Mouse (Mus musculus) lung, embryonic 14.5 days (tissue): Measurements from ENCODE around the gene Celf5. TPM values are rescaled to one million over a fixed set of nuclear protein-coding genes. Genes with fewer than 3 reads are reported as not detected.

Source experiments
- ATAC-seq: fragments of 200-750 bp; cut with Nextera tagmentation; 2 replicates; pipeline ENCODE4 v1.8.0; 2017; ENCODE audit warnings: mild to moderate bottlenecking, moderate TSS enrichment, moderate library complexity; ENCODE audit not compliant: insufficient read depth
- DNase-seq: peaks from one replicate; pipeline ENCODE4 v3.0.0-alpha.2; 2015
- H3K27ac ChIP-seq: fragments of 300-500 bp; sonication (generic); 2 replicates; pipeline ENCODE4 v1.5.1; 2014; ENCODE audit warnings: low read depth, mild to moderate bottlenecking, moderate library complexity
- H3K27me3 ChIP-seq: fragments of 300-500 bp; sonication (generic); 2 replicates; pipeline ENCODE4 v1.6.1; 2014; ENCODE audit warnings: low read length, control low read depth; ENCODE audit not compliant: insufficient read depth
- H3K36me3 ChIP-seq: fragments of 300-500 bp; sonication (generic); 2 replicates; pipeline ENCODE4 v1.6.1; 2014; ENCODE audit warnings: control low read depth; ENCODE audit not compliant: insufficient read depth
- H3K4me1 ChIP-seq: fragments of 300-500 bp; sonication (generic); 2 replicates; pipeline ENCODE4 v1.6.1; 2014; ENCODE audit warnings: antibody characterized with exemption, control low read depth; ENCODE audit not compliant: insufficient read depth
- H3K4me2 ChIP-seq: fragments of 300-500 bp; sonication (generic); 2 replicates; pipeline ENCODE4 v1.6.1; 2014; ENCODE audit warnings: mild to moderate bottlenecking
- H3K4me3 ChIP-seq: fragments of 300-500 bp; sonication (generic); 2 replicates; pipeline ENCODE4 v1.5.1; 2014; ENCODE audit warnings: low read depth, low read length
- H3K9ac ChIP-seq: fragments of 300-500 bp; sonication (generic); 2 replicates; pipeline ENCODE4 v1.6.1; 2014
- H3K9me3 ChIP-seq: fragments of 300-500 bp; sonication (generic); 2 replicates; pipeline ENCODE4 v1.6.1; 2016; ENCODE audit warnings: low read depth, low read length, control low read depth
- CTCF ChIP-seq: IDR thresholded peaks from 2 replicates; pipeline ENCODE4 v1.5.1; 2016; ENCODE audit warnings: antibody characterized with exemption, low read depth
- WGBS: fragments of 180-500 bp; shearing (Covaris S2); extraction: QIAGEN DNeasy Blood & Tissue Kit; methylation state at CpG from one replicate; pipeline ENCODE4 v1.1.7; 2014; 5-methylcytosine and 5-hydroxymethylcytosine counted together
- polyA plus RNA-seq: library from polyadenylated mRNA; unstranded; fragments of >200 nt; fragmentation: Nextera tagmentation; extraction: Ambion mirVana; gene quantifications from 2 replicates; pipeline ENCODE4 v1.2.1, GENCODE M21; 2014

Gene Celf5
- polyA plus RNA-seq, 1 experiment from 2014 or later: 0.09 TPM

DNA sequence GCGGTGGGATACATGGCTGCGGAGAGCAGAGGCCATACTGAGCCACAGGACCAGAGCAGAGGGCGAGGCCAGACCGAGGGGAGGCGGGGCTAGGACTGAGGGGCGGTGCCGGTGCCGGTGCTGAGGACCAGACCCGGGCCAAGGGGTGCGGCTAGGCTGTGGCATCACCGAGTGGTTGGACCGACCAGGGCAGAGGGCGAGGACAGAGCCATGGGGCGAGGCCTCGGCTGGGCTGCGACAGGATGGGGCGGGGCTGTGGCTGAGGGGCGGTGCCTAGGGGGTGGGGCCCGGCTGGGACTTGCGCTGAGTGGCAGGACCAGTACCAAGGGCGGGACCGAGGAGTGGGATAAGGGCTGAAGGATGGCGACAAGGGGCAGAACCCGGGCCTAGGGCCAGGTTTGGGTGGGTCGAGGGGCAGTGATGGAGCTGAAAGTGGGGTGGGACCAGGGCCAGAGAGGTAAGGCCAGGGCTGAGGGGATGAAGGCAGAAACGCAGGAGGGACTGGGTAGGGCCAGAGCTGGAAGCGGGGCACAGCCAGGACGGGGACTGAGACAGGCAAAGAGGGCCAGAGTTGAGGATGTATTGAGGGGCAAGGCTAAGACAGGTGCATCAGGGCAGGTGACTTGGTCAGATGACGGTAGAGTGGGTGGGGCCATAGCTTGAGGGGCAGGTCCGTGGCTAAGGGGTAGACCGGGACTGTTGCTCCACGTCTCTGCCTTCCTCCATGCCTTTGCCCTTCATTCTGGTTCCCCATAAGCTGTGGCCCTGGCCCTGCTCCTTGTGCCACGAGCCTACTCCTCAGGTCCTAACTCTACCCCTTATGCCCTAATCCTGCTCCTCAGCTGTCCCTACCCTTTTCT lies 17.9 kb downstream of the Celf5 start:
- Histone ChIP-seq H3K9ac (no peak overlapping the region), H3K9me3 (no peaks in the 10 kb centered on the region), H3K4me3 (peak overlapping the region; percentile 29), H3K4me1 (peaks cover 3% of the 10 kb centered on the region; the same call in 1 of the 2 replicates), H3K36me3 (no peaks in the 10 kb centered on the region), H3K4me2 (peak overlapping the region; percentile 57), H3K27me3 (peaks cover 70% of the 10 kb centered on the region), H3K27ac (no peak overlapping the region)
- TF ChIP-seq CTCF: no peak
- DNase-seq: peak; percentile 52
- ATAC-seq: peak; percentile 77
- 4% methylated on average over 33 of the region's 33 CpGs for WGBS

- Histone ChIP-seq H3K9me3 (no peaks in the 10 kb centered on the region), H3K27ac (no peak overlapping the region), H3K36me3 (no peaks in the 10 kb centered on the region), H3K4me3 (no peak overlapping the region), H3K4me2 (no peak overlapping the region; the same call in 1 of the 2 replicates), H3K4me1 (peaks cover 3% of the 10 kb centered on the region; the same call in 1 of the 2 replicates), H3K27me3 (peaks cover 79% of the 10 kb centered on the region), H3K9ac (no peak overlapping the region)
- no peak for TF ChIP-seq CTCF
- ATAC-seq (no peak), DNase-seq (no peak)
- 61% methylated on average over 4 of the region's 4 CpGs for WGBS
Measured at GRCm38 (mm10) chr10:81463531-81463930, 19.0 kb downstream of the Celf5 start.

- ATAC-seq (no peak), DNase-seq (no peak)
- 72% methylated on average over 7 of the region's 7 CpGs for WGBS
- no peaks in the 10 kb centered on the region for H3K9me3 ChIP-seq
- peaks cover 82% of the 10 kb centered on the region for H3K27me3 ChIP-seq
- peaks cover 3% of the 10 kb centered on the region; the same call in 1 of the 2 replicates for H3K4me1 ChIP-seq
- no peaks in the 10 kb centered on the region for H3K36me3 ChIP-seq
- H3K9ac ChIP-seq: no peak overlapping the region
- no peak overlapping the region for H3K4me3 ChIP-seq
- H3K4me2 ChIP-seq: no peak overlapping the region
- H3K27ac ChIP-seq: no peak overlapping the region
- no peak for TF ChIP-seq CTCF
Measured at GRCm38 (mm10) chr10:81462917-81463316, 19.6 kb downstream of the Celf5 start.

GRCm38 (mm10) chr10:81462415-81462804 lies 20.1 kb downstream of the Celf5 start:
- H3K27ac ChIP-seq: no peak overlapping the region
- H3K36me3 ChIP-seq: no peaks in the 10 kb centered on the region
- TF ChIP-seq CTCF: no peak
- H3K9ac ChIP-seq: no peak overlapping the region
- peaks cover 87% of the 10 kb centered on the region for H3K27me3 ChIP-seq
- H3K4me3 ChIP-seq: no peak overlapping the region
- peaks cover 3% of the 10 kb centered on the region; the same call in 1 of the 2 replicates for H3K4me1 ChIP-seq
- 37% methylated on average over 7 of the region's 7 CpGs for WGBS
- DNase-seq (no peak), ATAC-seq (no peak)
- H3K9me3 ChIP-seq: no peaks in the 10 kb centered on the region
- H3K4me2 ChIP-seq: no peak overlapping the region

DNA sequence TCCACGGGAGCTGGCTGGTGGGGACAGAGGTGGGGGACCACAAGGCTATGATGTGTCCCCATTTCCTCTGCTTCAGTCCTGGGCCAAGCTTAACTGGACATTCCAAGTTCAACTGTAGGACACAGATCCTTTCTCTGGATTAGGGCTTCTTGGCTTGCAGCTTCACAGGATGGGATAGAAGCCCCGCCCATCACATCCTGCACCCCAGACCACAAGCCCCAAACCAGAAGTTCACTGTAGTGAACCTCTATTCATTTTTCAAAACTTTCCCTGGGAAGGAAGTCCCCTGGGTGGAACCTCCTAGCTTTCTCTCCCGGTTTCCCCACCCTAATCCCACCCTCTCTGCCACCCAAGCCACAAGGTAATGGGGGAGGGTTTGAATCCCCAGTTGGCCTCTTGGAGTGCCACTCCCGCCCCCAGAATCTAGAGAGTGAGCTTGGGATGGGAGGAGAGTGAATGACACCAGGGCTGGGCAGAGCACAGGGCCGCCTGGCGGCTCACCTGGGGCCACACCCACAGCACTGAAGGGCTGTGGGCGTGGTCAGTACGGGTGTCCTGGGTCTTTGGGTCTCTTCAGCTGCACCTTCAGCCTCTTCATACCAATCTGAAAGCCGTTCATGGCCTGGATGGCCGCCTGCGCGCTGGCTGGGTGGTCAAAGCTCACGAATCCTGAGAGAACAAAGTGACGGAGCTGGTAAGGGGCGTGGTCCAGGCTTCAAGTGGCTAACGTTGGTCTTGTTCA lies 20.7 kb downstream of the Celf5 start:
- no peak for DNase-seq
- WGBS: 3% methylated on average over 16 of the region's 16 CpGs

DNA sequence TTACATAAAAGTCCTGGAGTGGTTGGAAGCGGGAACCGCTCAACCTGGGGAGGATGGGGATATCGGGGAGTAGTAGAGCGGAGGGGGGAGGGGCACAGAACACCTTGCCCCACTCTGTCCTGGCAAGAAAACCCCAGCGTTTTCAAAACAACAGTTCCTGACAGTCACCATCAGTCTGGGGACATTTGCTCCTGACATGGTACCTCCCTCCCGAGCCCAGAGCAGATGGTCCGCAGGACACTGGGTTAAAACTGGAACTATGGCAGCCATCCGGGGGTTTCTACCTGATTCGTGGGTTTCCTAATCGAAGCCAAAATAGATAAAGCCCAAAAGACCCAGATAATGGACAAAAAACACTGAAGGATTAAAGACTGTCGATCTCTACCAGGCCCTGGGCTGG lies 21.6 kb downstream of the Celf5 start:
- no peak for TF ChIP-seq CTCF
- Histone ChIP-seq H3K4me2 (no peak overlapping the region), H3K4me1 (peaks cover 3% of the 10 kb centered on the region; the same call in 1 of the 2 replicates), H3K36me3 (no peaks in the 10 kb centered on the region), H3K27me3 (peaks cover 88% of the 10 kb centered on the region), H3K4me3 (no peak overlapping the region), H3K27ac (no peak overlapping the region), H3K9me3 (no peaks in the 10 kb centered on the region), H3K9ac (no peak overlapping the region)
- ATAC-seq: no peak
- WGBS: 40% methylated on average over 11 of the region's 11 CpGs
- DNase-seq: no peak

More for the DNA sequence above, 20.7 kb downstream of the Celf5 start:
- peaks cover 90% of the 10 kb centered on the region for H3K27me3 ChIP-seq
- no peak overlapping the region for H3K27ac ChIP-seq
- no peak for TF ChIP-seq CTCF
- no peak overlapping the region for H3K4me2 ChIP-seq
- no peak overlapping the region for H3K9ac ChIP-seq
- no peaks in the 10 kb centered on the region for H3K9me3 ChIP-seq
- no peak for ATAC-seq
- H3K4me1 ChIP-seq: peaks cover 3% of the 10 kb centered on the region; the same call in 1 of the 2 replicates
- H3K36me3 ChIP-seq: no peaks in the 10 kb centered on the region
- no peak overlapping the region for H3K4me3 ChIP-seq

DNA sequence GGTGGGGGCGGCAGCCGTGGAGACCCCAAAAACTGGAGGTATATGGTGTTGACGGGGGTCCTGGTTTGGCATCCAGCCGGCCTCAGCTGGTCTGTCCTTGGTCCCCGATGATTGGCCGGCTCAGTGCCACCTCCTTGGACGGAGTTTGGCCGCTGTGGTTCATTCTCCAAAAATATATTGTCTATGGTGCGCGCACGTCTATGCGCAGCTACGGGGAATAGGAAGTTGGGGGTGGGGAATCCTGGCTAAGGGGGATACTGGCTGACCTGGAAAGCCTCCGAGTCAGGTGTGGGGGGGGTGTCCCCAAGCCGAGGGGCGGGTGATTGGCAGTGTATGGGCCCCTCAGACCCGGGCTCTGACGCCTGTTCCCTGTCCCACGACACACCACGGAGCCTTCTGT lies 22.0 kb downstream of the Celf5 start:
- Histone ChIP-seq H3K4me1 (peaks cover 3% of the 10 kb centered on the region; the same call in 1 of the 2 replicates), H3K27ac (no peak overlapping the region), H3K4me2 (no peak overlapping the region), H3K9ac (no peak overlapping the region), H3K9me3 (no peaks in the 10 kb centered on the region), H3K4me3 (no peak overlapping the region), H3K27me3 (peaks cover 87% of the 10 kb centered on the region), H3K36me3 (no peaks in the 10 kb centered on the region)
- no peak for ATAC-seq
- 34% methylated on average over 19 of the region's 20 CpGs for WGBS
- TF ChIP-seq CTCF: no peak
- DNase-seq: no peak
